Mouse (Mus musculus) cerebellum, adult 11-12 months (tissue): Measurements from ENCODE around the gene Bco1.
A peak's percentile ranks its signal among the peaks of the same experiment; 100 is the strongest.

Experiments
- DNase-seq: peaks from one replicate; pipeline ENCODE4 v3.0.0; 2022

Gene Bco1

GRCm38 (mm10) chr8:117094053-117094452, 1.6 kb upstream of the Bco1 start:
- no peak for DNase-seq

GRCm38 (mm10) chr8:117097051-117097563, 1.5 kb downstream of the Bco1 start:
- DNase-seq, result no peak

GRCm38 (mm10) chr8:117097564-117098191, 2.0 kb downstream of the Bco1 start:
- no peak for DNase-seq

GRCm38 (mm10) chr8:117107533-117107932, 11.9 kb downstream of the Bco1 start:
- peak; percentile 25 for DNase-seq

- no peak for DNase-seq
Measured at GRCm38 (mm10) chr8:117109018-117109711, 13.5 kb downstream of the Bco1 start.

GRCm38 (mm10) chr8:117109801-117110390, 14.2 kb downstream of the Bco1 start:
- no peak for DNase-seq

GRCm38 (mm10) chr8:117111641-117112040, 16.0 kb downstream of the Bco1 start:
- no peak for DNase-seq

GRCm38 (mm10) chr8:117112261-117112660, 16.6 kb downstream of the Bco1 start:
- DNase-seq, result no peak

GRCm38 (mm10) chr8:117115094-117115493, 19.4 kb downstream of the Bco1 start:
- no peak for DNase-seq

GRCm38 (mm10) chr8:117115676-117116446, 20.2 kb downstream of the Bco1 start:
- DNase-seq, result peak; percentile 46

GRCm38 (mm10) chr8:117116534-117116933, 20.9 kb downstream of the Bco1 start:
- no peak for DNase-seq

GRCm38 (mm10) chr8:117118409-117118808, 22.8 kb downstream of the Bco1 start:
- no peak for DNase-seq

- no peak for DNase-seq
Measured at GRCm38 (mm10) chr8:117121277-117121676, 25.6 kb downstream of the Bco1 start.

- no peak for DNase-seq
Measured at GRCm38 (mm10) chr8:117123850-117124633, 28.4 kb downstream of the Bco1 start.

GRCm38 (mm10) chr8:117125854-117126253, 30.2 kb downstream of the Bco1 start:
- DNase-seq, result no peak

- no peak for DNase-seq
Measured at GRCm38 (mm10) chr8:117126411-117126810, 30.8 kb downstream of the Bco1 start.

GRCm38 (mm10) chr8:117127063-117127462, 31.4 kb downstream of the Bco1 start:
- DNase-seq, result no peak

- no peak for DNase-seq
Measured at GRCm38 (mm10) chr8:117133702-117134101, 38.0 kb downstream of the Bco1 start.

- no peak for DNase-seq
Measured at GRCm38 (mm10) chr8:117136351-117136750, 40.7 kb downstream of the Bco1 start.

- no peak for DNase-seq
Measured at GRCm38 (mm10) chr8:117136763-117137162, 41.1 kb downstream of the Bco1 start.

GRCm38 (mm10) chr8:117137357-117137756, 41.7 kb downstream of the Bco1 start:
- no peak for DNase-seq

GRCm38 (mm10) chr8:117148520-117148919, 52.9 kb downstream of the Bco1 start:
- no peak for DNase-seq
